Mouse (Mus musculus) myocyte (in vitro differentiated cells): ENCODE data around the gene Lipt2.

ENCODE experiments used
- MAX ChIP-seq: IDR thresholded peaks from one replicate; pipeline ENCODE4 v1.6.1; 2011; ENCODE audit warnings: low read depth, mild to moderate bottlenecking, control low read depth
- MYOD1 ChIP-seq, 3 experiments: IDR thresholded peaks; one replicate each; pipeline ENCODE4 v1.6.1; 2011; ENCODE audit warnings: control low read depth in 2 of 3, low read depth in 2 of 3, mild to moderate bottlenecking in 2 of 3, moderate library complexity in 1 of 3; ENCODE audit not compliant: insufficient read length in 2 of 3, control insufficient read depth in 1 of 3
- POLR2A ChIP-seq: IDR thresholded peaks from one replicate; pipeline ENCODE4 v1.6.1; 2011; ENCODE audit warnings: low read depth, mild to moderate bottlenecking, control low read depth, moderate library complexity; ENCODE audit not compliant: insufficient read length
- POLR2AphosphoS2 ChIP-seq: IDR thresholded peaks from one replicate; pipeline ENCODE4 v1.6.1; 2011; ENCODE audit warnings: low read depth, control low read depth; ENCODE audit not compliant: insufficient read length
- REST ChIP-seq: IDR thresholded peaks from one replicate; pipeline ENCODE4 v1.6.1; 2011; ENCODE audit warnings: mild to moderate bottlenecking, control low read depth, moderate library complexity; ENCODE audit not compliant: insufficient read depth, insufficient read length
- TCF3 ChIP-seq: IDR thresholded peaks from one replicate; pipeline ENCODE4 v1.6.1; 2011; ENCODE audit warnings: low read depth, control low read depth; ENCODE audit not compliant: insufficient read length
- USF1 ChIP-seq: IDR thresholded peaks from one replicate; pipeline ENCODE4 v1.6.1; 2011; ENCODE audit warnings: low read depth, mild to moderate bottlenecking, control low read depth, moderate library complexity

- TF ChIP-seq TCF3 (no peak), POLR2AphosphoS2 (no peak), USF1 (no peak), POLR2A (no peak), REST (no peak), MYOD1 (IDR thresholded peaks at IDR 0.05; ENCODE audit: control insufficient read depth in 1 of 3, insufficient read length in 2 of 3, low read depth in 2 of 3) (no peak), MAX (no peak)
These were observed 4.4 kb downstream of the Lipt2 start for GRCm38 (mm10) chr7:100163506-100163905.
